Mouse (Mus musculus): ENCODE measurements around the gene Maml1. TPM values are rescaled to one million over a fixed set of nuclear protein-coding genes. Genes with fewer than 3 reads are reported as not detected.

The Maml1 gene
- polyA plus RNA-seq (2015; fragmentation: Nextera tagmentation; extraction: Ambion mirVana) = 5.2 and 6.2 TPM in 2 replicates

- peak; percentile 98 for ATAC-seq
- under 1% methylated on average over 37 of the region's 45 CpGs for WGBS
These were observed at the start of gene Maml1 for GRCm38 (mm10) chr11:50292190-50292855. Gene Maml1, minus strand, starts transcription at chr11:50292311.

DNA sequence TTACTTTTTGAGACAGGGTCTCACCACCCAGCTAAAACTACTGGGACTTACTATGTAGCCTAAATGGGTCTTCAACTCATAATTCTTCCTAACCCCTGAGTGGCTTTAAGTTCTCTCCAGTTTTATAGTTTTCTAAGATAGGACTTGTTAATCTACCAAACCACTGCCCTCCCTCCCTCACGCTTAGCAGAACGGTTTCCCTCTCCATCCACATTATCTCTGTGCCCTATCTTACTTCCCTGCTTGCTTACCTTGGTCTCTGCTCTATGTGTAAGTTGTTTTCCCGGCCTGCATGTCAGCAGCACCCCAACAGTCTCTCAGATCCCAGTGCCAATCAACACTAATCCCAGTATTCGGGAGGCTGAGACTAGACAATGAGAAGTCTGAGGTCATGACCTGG is 44.8 kb upstream of the Maml1 start:
- 68% methylated on average over 4 of the region's 4 CpGs for WGBS

More at GRCm38 (mm10) chr11:50292190-50292855, at the start of gene Maml1:
- peak; percentile 100 for DNase-seq (ENCODE audit: low spot score)
- Histone ChIP-seq H3K4me2 (replicated peaks; ENCODE audit: low read depth, low read length) (peak within 1 kb of the TSS; percentile 67), H3K27me3 (replicated peaks; ENCODE audit: insufficient read depth, low read length) (no peaks in the 10 kb centered on the region), H3K9ac (replicated peaks; ENCODE audit: low read depth) (peak within 1 kb of the TSS; percentile 92), H3K4me1 (ENCODE audit: insufficient read depth, low read depth, low read length) (no peaks in the 10 kb centered on the region), H3K4me3 (ENCODE audit: low read depth, low read length) (peak within 1 kb of the TSS; percentile 92), H3K36me3 (ENCODE audit: insufficient read depth, low read length) (peaks cover 16% of the 10 kb centered on the region; the same call in 1 of the 2 replicates), H3K9me3 (ENCODE audit: low read length) (no peaks in the 10 kb centered on the region), H3K27ac (ENCODE audit: low read length) (peak within 1 kb of the TSS; percentile 97)
- TF ChIP-seq EP300 (IDR thresholded peaks at IDR 0.05) (0 out of 2 replicates have a peak, but pooled peaks have one; percentile 24), CTCF (IDR thresholded peaks at IDR 0.05) (peak; percentile 9)

GRCm38 (mm10) chr11:50336126-50336525 is 44.0 kb upstream of the Maml1 start:
- Histone ChIP-seq H3K4me3 (ENCODE audit: low read depth, low read length) (no peak overlapping the region), H3K9ac (replicated peaks; ENCODE audit: low read depth) (no peak overlapping the region), H3K4me1 (ENCODE audit: insufficient read depth, low read depth, low read length) (no peaks in the 10 kb centered on the region), H3K27me3 (replicated peaks; ENCODE audit: insufficient read depth, low read length) (no peaks in the 10 kb centered on the region), H3K4me2 (replicated peaks; ENCODE audit: low read depth, low read length) (no peak overlapping the region), H3K9me3 (ENCODE audit: low read length) (no peaks in the 10 kb centered on the region), H3K36me3 (ENCODE audit: insufficient read depth, low read length) (no peaks in the 10 kb centered on the region), H3K27ac (ENCODE audit: low read length) (no peak overlapping the region)
- ATAC-seq = no peak
- no peak for DNase-seq (ENCODE audit: low spot score)
- TF ChIP-seq CTCF (IDR thresholded peaks at IDR 0.05) (no peak), EP300 (IDR thresholded peaks at IDR 0.05) (no peak)
- WGBS = 14% methylated on average over 1 of the region's 1 CpGs

More for the DNA sequence above, 44.8 kb upstream of the Maml1 start:
- no peaks in the 10 kb centered on the region for H3K36me3 ChIP-seq (ENCODE audit: insufficient read depth, low read length)
- TF ChIP-seq EP300 (IDR thresholded peaks at IDR 0.05) (no peak), CTCF (IDR thresholded peaks at IDR 0.05) (no peak)
- no peak for DNase-seq (ENCODE audit: low spot score)
- no peak overlapping the region for H3K4me3 ChIP-seq (ENCODE audit: low read depth, low read length)
- no peaks in the 10 kb centered on the region for H3K27me3 ChIP-seq (replicated peaks; ENCODE audit: insufficient read depth, low read length)
- H3K9me3 ChIP-seq (ENCODE audit: low read length) = no peaks in the 10 kb centered on the region
- no peak for ATAC-seq
- H3K27ac ChIP-seq (ENCODE audit: low read length) = no peak overlapping the region
- no peak overlapping the region for H3K4me2 ChIP-seq (replicated peaks; ENCODE audit: low read depth, low read length)
- no peak overlapping the region for H3K9ac ChIP-seq (replicated peaks; ENCODE audit: low read depth)
- no peaks in the 10 kb centered on the region for H3K4me1 ChIP-seq (ENCODE audit: insufficient read depth, low read depth, low read length)

DNA sequence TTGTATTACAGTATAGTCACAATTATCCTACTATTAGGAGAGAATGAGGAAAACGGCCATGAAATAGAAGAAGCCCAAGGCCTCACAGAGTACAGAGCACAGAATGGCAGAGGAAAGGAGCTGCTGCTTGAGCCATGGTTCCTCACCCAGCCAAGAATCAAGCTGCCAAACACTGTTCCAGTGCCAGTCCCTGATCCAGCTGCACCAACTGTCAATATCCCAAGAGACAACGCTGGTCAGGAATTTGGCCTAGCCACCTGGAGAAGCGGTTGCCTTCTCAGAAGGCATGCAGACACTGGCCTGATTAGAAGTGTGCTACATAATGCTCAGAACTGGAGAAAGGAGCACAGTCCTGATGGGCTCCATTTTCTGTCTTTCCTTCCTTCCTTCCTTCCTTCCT is 41.1 kb upstream of the Maml1 start:
- Histone ChIP-seq H3K36me3 (ENCODE audit: insufficient read depth, low read length) (no peaks in the 10 kb centered on the region), H3K4me2 (replicated peaks; ENCODE audit: low read depth, low read length) (no peak overlapping the region), H3K27ac (ENCODE audit: low read length) (no peak overlapping the region), H3K9ac (replicated peaks; ENCODE audit: low read depth) (no peak overlapping the region), H3K4me3 (ENCODE audit: low read depth, low read length) (no peak overlapping the region), H3K4me1 (ENCODE audit: insufficient read depth, low read depth, low read length) (no peaks in the 10 kb centered on the region), H3K9me3 (ENCODE audit: low read length) (no peaks in the 10 kb centered on the region), H3K27me3 (replicated peaks; ENCODE audit: insufficient read depth, low read length) (no peaks in the 10 kb centered on the region)
- ATAC-seq = no peak
- 81% methylated on average over 3 of the region's 3 CpGs for WGBS
- TF ChIP-seq CTCF (IDR thresholded peaks at IDR 0.05) = no peak
- no peak for TF ChIP-seq EP300 (IDR thresholded peaks at IDR 0.05)
- DNase-seq (ENCODE audit: low spot score) = no peak

DNA sequence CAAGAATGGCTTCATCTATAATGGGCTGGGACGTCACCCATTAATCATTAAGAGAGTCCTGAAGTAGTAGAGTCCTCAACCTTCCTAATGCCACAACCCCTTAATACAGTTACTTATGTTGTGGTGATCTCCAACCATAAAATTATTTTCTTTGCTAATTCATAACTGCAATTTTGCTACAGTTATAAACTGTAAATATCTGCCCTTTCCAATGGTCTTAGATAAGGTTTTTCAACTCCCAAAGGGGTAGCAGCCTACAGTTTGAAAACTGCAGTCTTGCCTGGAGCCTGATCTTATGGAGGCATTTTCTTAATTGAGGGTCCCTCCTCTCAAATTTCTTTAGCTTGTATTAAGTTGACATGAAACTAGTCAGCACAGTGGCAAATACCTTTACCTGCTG is 37.3 kb upstream of the Maml1 start:
- Histone ChIP-seq H3K4me3 (ENCODE audit: low read depth, low read length) (no peak overlapping the region), H3K27ac (ENCODE audit: low read length) (no peak overlapping the region), H3K36me3 (ENCODE audit: insufficient read depth, low read length) (no peaks in the 10 kb centered on the region), H3K4me1 (ENCODE audit: insufficient read depth, low read depth, low read length) (peaks cover 3% of the 10 kb centered on the region; the same call in 1 of the 2 replicates), H3K9ac (replicated peaks; ENCODE audit: low read depth) (no peak overlapping the region), H3K9me3 (ENCODE audit: low read length) (no peaks in the 10 kb centered on the region), H3K27me3 (replicated peaks; ENCODE audit: insufficient read depth, low read length) (no peaks in the 10 kb centered on the region), H3K4me2 (replicated peaks; ENCODE audit: low read depth, low read length) (no peak overlapping the region)
- 96% methylated on average over 1 of the region's 1 CpGs for WGBS
- no peak for ATAC-seq
- DNase-seq (ENCODE audit: low spot score) = no peak
- TF ChIP-seq CTCF (IDR thresholded peaks at IDR 0.05) = no peak
- no peak for TF ChIP-seq EP300 (IDR thresholded peaks at IDR 0.05)

DNA sequence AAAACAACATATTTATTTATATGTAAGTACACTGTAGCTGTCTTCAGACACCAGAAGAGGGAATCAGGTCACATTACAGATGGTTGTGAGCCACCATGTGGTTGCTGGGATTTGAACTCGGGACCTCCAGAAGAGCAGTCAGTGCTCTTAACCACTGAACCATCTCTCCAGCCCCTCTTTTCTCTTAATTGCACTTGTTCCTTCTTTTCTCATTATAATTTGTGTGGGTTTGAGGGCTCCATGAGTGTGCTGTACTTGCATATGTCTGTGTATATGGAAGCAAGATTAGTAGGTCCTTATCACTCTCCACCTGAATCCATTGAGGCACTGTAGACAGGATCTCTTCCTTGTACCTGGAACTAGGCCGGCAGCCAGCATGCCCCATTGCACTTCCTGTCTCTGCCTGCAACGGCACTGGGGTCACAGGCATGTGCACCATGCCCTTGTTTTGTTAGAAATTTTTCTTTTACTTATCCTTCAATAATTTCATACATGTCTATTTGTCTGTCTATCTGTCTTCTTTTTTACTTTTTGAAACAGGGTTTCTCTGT is 36.0 kb upstream of the Maml1 start:
- no peaks in the 10 kb centered on the region for H3K27me3 ChIP-seq (replicated peaks; ENCODE audit: insufficient read depth, low read length)
- no peak overlapping the region for H3K4me3 ChIP-seq (ENCODE audit: low read depth, low read length)
- no peaks in the 10 kb centered on the region for H3K36me3 ChIP-seq (ENCODE audit: insufficient read depth, low read length)
- no peak overlapping the region for H3K27ac ChIP-seq (ENCODE audit: low read length)
- ATAC-seq (no peak), DNase-seq (ENCODE audit: low spot score) (no peak)
- H3K4me2 ChIP-seq (replicated peaks; ENCODE audit: low read depth, low read length) = no peak overlapping the region
- WGBS = 69% methylated on average over 3 of the region's 3 CpGs
- H3K4me1 ChIP-seq (ENCODE audit: insufficient read depth, low read depth, low read length) = peaks cover 11% of the 10 kb centered on the region; the same call in 1 of the 2 replicates
- H3K9ac ChIP-seq (replicated peaks; ENCODE audit: low read depth) = no peak overlapping the region
- H3K9me3 ChIP-seq (ENCODE audit: low read length) = no peaks in the 10 kb centered on the region
- TF ChIP-seq CTCF (IDR thresholded peaks at IDR 0.05) (no peak), EP300 (IDR thresholded peaks at IDR 0.05) (no peak)
